Mouse (Mus musculus) inflammation-experienced regulatory T-cells, adult 6 months (primary cell): ENCODE measurements around the gene Rbm4b. TPM values are rescaled to one million over a fixed set of nuclear protein-coding genes. Genes with fewer than 3 reads are reported as not detected.

ENCODE experiments used
- ATAC-seq: one replicate; pipeline ENCODE4 v1.8.0; 2017
- polyA plus RNA-seq, 3 experiments: library from polyadenylated mRNA; unstranded; fragments of 100-300 nt; shearing (Covaris generic); gene quantifications; one replicate each; pipeline ENCODE4 v1.2.1; 2017

Gene Rbm4b
- 100 to 1,000 TPM in 1 of 3 experiments, 10 to 100 TPM in 2; 59.9 to 134 (median 96.8) TPM for polyA plus RNA-seq

DNA sequence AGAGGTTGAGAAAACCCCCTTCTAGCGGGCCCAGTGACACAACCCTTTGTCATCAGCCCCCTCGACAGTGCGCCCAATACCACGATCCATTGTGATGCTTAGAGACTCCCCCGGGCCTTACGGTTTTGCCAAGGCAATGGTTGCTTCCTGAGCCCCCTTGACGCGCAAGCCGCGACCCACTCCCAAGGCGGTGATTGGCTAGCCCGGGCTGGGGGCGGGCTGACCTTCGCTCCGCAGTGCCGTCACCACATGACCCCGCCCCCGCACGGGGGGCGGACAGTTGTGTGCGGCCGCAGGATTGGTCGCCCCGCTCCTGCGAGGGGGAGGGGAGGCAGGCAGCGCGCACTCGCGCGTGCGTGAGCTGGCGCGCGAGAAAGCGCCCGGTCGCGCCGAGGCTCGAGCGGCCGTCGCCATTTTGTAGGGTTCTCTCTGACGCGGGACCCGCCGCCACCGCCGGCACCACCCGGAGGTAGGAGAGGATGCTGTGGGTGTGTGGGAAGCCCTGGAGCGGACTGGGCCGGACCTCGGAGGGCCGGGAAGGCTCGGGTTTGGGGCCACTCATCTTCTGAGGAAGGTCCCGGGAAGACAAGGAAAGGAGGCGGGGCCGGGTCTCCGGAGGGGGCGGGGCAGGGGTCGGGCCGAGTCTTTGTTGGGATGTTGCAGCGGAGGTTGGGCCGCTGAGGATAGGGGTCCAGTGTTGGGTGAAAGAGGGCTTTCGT, at the start of gene Rbm4b:
Gene Rbm4b (plus strand): TSS at position 305 of the 719 bp plus-strand sequence.
- ATAC-seq: peak; percentile 87

DNA sequence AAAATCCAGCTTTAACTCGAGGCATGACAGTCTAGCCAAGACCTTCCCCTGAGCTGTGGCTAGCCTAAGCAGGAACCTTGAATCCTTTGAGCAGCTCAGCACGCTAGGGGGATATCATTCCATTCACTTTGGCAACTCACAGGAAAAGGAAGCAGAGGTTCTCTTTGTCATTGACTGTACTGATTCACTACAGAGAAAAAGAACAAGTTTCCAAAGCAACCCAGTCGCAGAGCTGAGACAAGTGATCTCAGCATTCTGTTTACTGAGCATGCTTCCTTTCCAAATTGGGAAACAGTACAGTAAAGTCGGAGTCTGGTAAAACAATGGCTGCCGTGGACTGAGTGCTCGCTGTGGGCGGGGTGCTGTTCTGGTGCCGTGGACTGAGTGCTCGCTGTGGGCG, 47.5 kb upstream of the Rbm4b start:
- no peak for ATAC-seq

DNA sequence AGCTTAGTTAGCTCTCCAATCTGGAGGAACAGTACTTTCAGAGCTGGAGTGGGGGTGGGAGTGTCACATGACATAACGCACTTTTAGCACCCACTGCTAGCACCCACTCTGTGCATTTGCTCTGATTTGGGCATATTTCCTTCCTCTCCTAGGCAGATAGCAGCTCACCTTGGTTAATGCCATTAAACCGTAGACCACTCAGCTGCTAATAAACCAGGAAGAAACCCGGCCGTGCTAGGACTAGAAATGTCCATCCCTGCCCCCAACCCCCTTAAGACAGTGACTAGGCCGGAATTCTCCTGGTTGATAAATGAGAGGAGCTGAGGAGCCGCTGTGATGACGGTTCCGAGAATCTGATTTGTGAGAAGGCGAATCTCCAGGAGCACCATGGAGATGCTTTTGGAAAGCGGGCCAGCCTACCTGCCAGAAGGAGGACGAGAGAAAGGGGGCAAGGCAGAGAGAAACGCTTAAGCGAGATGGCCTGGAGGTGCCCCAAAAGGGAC, 45.1 kb upstream of the Rbm4b start, which contains the start of gene Sptbn2:
Gene Sptbn2 (plus strand): TSS at position 70 of the 503 bp plus-strand sequence.
- ATAC-seq: no peak

DNA sequence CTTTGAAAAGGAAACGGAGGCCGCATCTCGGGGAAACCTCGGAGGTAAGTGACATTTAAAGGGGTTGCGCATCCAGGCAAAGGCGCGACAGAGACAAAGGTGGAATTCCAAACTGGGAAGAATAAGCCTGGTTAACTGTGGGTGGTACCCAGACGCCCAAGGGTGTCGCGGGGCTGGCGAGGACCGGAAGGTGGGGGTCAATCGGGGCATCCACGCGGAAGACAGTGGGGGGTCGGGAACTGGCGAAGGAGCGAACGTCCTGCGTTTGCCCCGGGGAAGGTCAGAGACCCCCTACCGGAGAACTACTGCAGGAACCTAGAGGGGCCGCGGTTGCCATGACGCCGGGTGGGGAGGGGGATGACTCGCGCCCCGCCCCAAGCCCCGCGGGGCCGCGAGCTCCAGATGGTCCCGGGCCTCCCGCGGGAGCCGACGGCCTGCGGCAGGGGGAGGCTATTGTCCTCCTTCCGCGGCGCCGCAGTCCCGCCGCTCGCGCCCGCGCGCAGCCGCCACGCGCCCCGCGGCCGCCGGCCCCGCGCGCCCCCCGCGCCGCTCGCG, 44.6 kb upstream of the Rbm4b start:
- no peak for ATAC-seq

DNA sequence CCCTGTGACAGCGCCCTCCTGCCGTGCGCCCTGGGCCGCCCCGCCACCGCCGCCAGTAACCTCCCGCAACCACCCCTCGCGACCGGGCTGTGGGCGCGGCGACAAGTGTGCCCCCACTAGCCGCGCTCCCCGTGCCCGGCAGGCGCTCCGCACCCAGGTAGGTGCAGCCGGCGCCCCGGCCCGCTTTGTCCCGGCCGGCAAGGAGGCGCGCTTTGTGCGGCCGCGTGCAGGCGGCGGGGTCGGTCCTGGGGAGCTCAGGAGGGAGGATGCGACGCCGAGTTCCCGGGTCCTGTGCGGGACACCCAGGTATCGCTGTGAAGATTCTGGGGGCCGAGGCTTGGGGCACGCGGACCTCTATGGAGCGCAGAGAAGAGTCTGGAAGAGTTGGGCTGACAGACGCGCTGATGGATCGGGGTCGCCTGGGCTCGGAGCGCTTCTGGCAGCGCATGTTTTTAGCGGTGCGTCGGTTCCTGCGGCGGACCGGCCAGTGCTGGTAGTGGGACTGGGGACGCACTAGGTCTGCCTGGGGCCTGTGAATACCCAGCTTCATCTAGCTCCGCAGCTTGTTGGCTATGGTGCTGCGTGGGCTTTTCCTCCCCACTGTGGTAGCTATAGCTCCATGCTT, 44.0 kb upstream of the Rbm4b start:
- no peak for ATAC-seq

DNA sequence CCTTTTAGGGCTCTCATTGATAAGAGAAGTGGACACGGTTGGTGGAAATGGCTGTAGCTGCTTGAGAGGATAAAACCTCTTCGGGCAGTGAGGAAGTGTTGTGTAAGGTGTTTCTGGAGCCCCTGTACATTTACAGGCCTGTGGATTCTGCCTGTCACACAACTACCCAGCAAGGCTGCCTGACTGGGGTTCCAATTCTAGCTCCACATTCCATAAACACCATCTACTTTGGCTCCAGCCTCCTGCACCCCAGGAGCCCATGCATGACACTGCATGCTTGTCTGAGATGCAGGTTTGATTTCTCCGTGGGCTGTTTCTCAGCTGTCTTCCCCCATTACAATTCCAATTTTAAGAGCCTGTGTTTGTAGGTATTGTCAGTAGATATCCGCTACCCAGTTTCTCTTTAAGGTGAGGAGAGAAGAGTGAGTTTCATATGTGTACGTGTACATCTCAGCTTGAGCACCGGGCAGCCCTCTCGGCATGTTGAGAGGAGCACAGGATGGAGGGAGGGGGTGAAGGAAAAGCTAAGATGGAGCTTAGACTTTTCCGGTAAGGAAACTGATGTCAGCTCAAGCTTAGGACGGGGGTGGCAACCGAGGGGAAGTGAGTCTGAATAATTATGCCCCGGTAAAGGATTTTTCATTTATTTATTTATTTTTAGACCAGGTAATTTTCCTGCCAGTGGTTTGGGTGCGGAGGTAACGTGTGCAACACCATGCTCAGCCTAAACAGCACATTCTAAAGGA, 43.3 kb upstream of the Rbm4b start:
- no peak for ATAC-seq

DNA sequence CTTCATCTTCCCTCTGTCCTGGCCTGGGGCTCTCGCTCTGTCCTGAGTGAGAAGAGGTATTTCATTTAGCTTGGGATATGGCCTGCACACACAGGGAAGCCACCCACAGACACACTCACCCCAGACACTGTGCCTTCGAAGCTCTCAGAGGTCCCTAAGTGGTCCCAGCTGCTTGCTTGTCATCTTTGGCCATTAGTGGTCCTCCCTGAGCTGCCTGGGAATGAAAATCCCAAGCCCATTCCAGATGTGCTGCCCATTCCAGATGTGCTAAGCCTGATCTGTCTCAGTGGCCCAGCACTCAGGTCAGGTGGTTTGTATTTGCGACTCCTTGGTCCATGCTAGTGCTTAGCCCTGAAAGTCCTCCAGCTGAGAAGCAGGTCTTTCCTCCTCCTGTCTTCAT, 42.4 kb upstream of the Rbm4b start:
- ATAC-seq: no peak

DNA sequence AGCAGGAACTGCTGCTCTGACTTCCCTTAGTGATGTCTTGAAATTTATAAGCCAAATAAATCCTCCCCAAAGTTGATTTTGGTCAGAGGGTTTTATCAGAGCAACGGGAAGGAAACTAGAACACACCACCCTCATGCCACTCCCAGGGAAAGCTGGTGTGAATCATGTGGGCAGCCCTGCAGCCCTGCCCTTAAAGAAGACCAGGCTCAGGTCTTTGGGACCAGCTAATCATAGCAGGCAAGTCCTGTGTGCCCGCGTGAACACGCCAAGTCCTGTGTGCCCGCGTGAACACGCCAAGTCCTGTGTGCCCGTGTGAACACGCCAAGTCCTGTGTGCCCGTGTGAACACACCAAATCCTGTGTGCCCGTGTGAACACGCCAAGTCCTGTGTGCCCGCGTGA, 39.5 kb upstream of the Rbm4b start:
- no peak for ATAC-seq

DNA sequence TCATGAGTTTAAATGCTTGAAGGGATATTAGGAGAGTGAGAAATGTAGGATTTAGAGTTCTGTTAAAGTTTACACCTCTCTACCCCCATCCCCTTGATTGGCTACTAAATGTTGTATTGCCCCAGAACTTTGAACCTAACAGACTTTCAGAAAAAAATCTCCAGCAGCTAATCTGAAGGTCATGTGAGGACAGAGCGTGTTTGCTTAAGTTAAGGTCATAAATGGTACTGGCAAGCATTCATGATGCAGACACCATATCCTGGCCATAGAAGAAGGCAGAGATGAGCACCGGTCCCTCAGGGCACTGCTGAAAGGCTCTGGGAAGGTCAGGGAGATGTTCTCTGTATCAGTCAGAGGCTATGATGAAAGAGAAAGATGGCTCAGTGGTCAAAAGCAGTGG, 39.0 kb upstream of the Rbm4b start:
- no peak for ATAC-seq

DNA sequence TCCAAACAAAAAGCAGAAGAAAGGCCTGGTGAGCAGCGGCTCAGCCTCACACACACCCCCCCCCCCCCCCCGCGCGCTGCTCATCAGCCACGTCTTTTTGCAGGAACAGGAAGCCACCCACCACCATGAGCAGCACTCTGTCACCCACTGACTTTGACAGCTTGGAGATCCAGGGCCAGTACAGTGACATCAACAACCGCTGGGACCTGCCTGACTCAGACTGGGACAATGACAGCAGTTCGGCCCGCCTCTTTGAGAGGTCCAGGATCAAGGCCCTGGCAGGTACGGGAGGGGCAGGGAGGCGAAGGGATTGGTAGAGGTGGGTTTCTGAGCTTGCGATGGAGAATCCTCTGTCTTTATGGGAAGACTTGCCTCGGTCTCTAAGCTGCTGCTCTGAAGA, 37.6 kb upstream of the Rbm4b start:
- peak; percentile 64 for ATAC-seq

DNA sequence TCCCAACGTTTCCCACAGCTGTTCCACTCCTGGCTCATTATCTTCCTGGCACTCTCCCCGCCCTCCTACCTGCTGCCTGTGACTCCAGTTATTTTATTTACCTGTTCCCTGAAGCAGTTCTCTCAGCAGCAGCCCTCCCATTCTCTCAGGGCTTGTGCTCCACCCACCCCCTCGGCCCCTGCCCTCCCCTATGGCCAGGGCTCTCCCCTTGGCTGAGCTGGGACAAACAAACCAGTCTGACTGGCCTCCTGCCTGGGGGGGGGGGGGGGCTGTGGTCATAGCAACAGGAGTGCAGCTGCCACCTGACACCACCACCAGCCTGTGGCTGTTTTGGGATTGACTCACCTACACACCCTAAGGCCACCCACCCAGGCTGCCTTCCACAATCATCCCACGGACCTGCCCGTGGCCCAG, 36.9 kb upstream of the Rbm4b start:
- no peak for ATAC-seq

DNA sequence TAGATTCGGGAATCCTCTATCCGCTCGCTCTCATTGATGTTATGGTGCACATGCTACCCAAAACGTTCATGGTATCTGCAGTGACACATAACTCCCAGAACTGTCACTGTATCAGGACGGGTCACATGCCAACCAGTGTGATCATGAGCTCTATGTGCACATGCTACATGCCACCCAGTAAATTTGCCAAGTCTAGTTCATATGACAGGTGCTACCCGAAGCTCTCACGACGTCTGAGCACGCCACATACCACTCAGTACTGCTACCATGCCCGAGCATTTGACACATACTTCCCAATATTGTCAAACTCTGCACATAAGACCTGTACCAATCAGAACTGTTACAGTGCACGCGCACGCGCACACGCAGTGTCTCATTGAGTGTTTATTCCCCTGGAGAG, 36.2 kb upstream of the Rbm4b start:
- no peak for ATAC-seq

DNA sequence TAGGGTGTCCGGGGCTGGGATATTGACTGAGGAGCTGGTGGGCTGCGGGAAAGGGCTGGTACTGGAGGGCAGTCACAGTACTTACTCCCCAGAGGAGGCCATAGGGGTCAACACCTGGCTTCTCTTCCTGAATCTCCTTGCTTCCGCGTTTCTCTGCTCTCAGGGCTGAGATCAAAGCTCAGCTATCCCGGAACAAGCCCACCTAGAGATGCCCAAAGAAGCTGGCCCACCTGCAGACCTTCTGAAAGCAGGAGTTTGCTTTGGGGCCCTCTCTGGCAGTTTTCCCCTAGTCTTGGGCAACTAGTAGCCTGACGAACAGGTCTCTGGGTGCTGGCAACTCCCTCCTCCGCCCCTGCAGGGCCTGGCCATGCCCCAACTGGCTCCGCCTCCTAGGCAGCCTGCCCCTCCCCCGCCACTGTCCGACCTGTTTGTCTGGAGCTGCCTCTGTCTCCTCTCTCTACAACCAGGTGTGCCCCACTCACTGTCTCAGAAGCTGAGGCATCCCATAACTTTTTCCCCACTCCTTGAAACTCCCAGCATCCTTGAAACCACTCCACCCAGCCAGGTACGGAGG, 35.5 kb upstream of the Rbm4b start:
- ATAC-seq: no peak

DNA sequence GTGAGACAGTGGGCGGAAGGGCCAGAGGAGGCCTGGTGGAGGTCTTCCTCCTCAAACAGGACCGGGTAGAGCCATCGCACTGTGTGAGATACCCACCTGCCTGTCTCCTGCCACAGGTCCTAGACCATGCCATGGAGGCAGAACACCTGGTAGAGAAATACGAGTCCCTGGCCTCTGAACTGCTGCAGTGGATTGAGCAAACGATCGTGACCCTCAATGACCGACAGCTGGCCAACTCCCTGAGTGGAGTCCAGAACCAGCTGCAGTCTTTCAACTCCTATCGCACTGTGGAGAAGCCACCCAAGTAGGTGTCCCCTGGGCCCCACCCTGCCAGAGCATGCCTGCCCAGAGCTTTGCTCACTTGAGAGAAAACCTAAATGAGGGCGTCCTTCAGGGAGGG, 27.1 kb upstream of the Rbm4b start:
- no peak for ATAC-seq

DNA sequence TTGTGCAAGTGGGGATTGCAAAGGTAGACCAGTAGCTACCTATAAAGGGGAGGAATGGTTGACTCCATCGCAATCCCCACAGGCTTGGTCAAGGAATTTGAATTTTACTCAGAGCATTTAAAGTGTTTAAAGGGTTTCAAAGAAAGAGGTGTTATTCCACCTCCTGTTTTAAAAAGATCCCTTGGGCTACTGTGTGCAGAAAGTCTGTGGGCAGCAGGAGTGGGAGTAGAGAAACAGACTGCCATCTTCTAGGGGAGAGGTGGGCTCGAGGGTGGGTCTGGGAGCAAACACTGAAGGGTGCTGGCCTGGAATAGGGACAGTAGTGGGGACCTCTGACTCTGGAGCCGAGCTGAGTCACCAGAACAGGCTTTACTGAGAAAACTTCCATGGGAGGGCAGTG, 23.2 kb upstream of the Rbm4b start:
- no peak for ATAC-seq

DNA sequence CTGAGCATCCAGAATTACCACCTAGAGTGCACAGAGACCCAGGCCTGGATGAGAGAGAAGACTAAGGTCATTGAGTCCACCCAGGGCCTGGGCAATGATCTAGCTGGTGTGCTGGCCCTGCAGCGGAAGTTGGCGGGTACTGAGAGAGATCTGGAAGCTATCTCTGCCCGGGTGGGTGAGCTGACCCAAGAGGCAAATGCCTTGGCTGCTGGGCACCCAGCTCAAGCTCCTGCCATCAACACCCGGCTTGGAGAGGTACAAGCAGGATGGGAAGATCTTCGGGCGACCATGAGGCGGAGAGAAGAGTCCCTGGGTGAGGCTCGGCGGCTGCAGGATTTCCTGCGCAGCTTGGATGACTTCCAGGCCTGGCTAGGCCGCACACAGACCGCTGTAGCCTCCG, 18.4 kb upstream of the Rbm4b start:
- no peak for ATAC-seq

DNA sequence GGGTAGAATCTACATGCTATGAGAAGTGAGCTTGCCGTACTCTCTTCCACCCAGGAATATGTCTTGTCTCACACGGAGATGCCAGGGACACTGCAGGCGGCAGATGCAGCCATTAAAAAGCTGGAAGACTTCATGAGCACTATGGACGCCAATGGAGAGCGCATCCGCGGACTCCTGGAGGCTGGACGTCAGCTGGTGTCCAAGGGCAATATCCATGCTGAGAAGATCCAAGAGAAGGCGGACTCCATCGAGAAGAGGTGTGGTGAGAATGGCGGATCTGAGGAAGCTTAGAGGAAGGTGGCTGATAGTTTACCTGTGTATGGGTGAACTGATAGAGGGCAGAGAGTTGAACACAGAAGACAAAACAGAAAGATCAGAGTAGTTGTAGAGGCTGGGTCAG, 17.2 kb upstream of the Rbm4b start:
- no peak for ATAC-seq

DNA sequence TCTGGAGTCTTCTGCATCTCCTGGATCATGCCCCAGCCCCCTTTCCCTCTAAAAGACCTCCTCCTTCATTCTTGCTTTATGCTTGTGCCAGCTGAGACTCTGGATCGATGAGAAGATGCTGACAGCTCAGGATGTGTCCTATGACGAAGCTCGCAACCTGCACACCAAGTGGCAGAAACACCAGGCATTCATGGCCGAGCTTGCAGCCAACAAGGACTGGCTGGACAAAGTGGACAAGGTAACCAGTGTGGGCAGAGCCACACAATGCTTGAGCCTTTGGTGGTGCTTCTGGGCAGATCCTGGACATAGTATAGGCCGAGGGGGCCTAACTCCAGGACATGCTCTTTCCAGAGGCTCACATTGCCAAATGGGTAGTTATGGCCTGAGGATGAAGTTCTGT, 16.5 kb upstream of the Rbm4b start:
- ATAC-seq: no peak

DNA sequence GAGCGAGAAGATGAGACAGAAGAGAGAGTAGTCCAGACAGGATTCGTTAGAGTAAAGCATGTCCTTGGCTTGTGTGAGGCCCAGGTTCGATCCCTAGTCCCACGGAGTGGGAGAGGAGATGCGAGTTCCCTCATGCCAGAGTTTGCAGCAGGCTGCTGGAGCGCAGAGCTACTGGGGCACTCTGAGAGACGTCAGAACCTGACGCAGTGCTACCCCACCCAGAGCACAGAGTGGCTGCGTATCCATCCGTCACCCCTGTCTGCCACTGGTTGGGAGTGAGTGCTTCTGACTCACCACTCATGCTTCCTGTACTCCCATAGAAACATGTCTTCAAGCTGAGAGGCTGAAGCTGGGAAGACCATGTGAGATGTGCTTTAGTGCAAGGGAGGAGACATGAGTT, 14.8 kb upstream of the Rbm4b start:
- ATAC-seq: no peak

DNA sequence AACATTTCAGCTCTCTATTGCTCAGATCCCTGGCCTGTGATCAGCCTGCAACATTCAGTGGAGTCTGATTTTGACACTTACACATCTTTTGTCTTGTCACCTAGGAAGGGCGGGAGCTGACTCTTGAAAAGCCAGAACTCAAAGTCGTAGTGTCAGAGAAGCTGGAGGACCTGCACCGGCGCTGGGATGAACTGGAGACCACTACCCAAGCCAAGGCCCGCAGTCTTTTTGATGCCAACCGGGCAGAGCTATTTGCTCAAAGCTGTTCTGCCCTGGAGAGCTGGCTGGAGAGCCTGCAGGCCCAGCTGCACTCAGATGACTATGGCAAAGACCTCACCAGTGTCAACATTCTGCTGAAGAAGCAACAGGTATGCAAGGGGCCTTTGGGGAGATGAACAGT, 14.1 kb upstream of the Rbm4b start:
- no peak for ATAC-seq

DNA sequence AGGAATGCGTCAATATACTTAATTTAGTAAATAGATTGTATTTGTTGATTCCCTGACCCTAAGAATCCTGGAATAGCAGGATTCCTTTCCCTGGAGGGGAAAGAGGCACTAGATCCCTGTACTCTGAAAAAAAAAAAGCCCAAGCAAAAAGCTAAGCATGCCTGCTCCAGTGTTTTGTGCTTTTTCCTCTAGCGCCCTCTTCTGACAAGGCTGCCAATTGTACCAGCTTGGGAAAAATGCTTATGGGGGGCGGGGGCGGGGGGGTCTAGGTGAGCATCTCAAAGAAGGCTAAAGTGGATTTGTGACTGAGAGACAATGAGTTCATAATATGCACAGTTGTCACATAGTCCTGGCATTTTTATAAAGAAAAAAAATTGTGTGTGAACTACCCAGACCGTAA, 12.8 kb upstream of the Rbm4b start:
- ATAC-seq: no peak

DNA sequence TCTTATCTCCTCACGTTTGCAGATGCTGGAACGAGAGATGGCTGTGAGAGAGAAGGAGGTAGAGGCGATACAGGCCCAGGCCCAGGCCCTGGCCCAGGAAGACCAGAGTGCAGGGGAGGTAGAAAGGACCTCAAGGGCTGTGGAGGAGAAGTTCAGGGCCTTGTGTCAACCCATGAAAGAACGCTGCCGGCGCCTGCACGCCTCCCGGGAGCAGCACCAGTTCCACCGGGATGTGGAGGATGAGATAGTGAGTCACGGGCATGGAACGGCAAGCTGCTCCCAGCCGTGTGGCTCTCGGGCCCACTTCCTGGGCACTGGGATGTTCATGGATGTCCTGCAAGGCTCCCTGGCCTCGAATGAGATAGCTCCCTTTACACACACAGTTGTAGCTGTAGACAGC, 12.3 kb upstream of the Rbm4b start:
- no peak for ATAC-seq

DNA sequence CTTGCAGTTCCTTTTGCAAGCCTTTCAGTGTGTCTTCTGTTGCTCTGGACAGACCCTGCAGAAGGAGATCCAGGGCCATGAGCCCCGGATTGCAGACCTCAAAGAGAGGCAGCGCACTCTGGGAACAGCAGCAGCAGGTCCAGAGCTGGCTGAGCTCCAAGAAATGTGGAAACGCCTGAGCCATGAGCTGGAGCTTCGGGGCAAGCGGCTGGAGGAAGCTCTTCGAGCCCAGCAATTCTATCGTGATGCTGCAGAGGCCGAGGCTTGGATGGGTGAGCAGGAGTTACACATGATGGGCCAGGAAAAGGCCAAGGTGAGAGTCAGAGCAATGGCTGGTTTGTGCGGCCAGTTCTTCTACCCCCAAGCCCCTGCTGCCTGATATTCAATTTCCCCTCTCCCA, 11.2 kb upstream of the Rbm4b start:
- no peak for ATAC-seq
